Mouse (Mus musculus): Measurements from ENCODE around the gene Cxcl10.

The Cxcl10 gene

GRCm38 (mm10) chr5:92321631-92322400, 26.9 kb downstream of the Cxcl10 start:
- no peak for DNase-seq (ENCODE audit: low spot score in 2 of 2)

GRCm38 (mm10) chr5:92318596-92318995, 30.1 kb downstream of the Cxcl10 start:
- no peak for DNase-seq (ENCODE audit: low spot score in 2 of 2)

- no peak for DNase-seq (ENCODE audit: low spot score in 2 of 2)
These were observed 30.6 kb downstream of the Cxcl10 start for GRCm38 (mm10) chr5:92318119-92318518.

GRCm38 (mm10) chr5:92313776-92314175, 34.9 kb downstream of the Cxcl10 start:
- DNase-seq (ENCODE audit: low spot score in 2 of 2), result no peak

GRCm38 (mm10) chr5:92312046-92312715, 36.5 kb downstream of the Cxcl10 start:
- peak; percentile 91 to 93 for DNase-seq (ENCODE audit: low spot score in 2 of 2)

- peak; percentile 97 to 98 for DNase-seq (ENCODE audit: low spot score in 2 of 2)
These were observed 38.8 kb downstream of the Cxcl10 start, which contains the start of gene Sdad1 for GRCm38 (mm10) chr5:92309681-92310511. Sdad1 (minus strand) TSS chr5:92310479.

- no peak for DNase-seq (ENCODE audit: low spot score in 2 of 2)
These were observed 44.4 kb downstream of the Cxcl10 start for GRCm38 (mm10) chr5:92304291-92304690.

GRCm38 (mm10) chr5:92302149-92302840, 46.4 kb downstream of the Cxcl10 start:
- DNase-seq (ENCODE audit: low spot score in 2 of 2), result no peak
